Mouse (Mus musculus) heart, postnatal 0 days (tissue): ENCODE data around the gene Lzic. TPM values are rescaled to one million over a fixed set of nuclear protein-coding genes. Genes with fewer than 3 reads are reported as not detected.

Experiments used
- ATAC-seq: fragments of 200-750 bp; cut with Nextera tagmentation; 2 replicates; pipeline ENCODE4 v1.8.0; 2017; ENCODE audit warnings: low read depth, moderate number of reproducible peaks, moderate library complexity; ENCODE audit not compliant: insufficient read depth
- DNase-seq: peaks from one replicate; pipeline ENCODE4 v3.0.0-alpha.2; 2016; ENCODE audit warnings: low spot score
- H3K27ac ChIP-seq: fragments of 300-500 bp; sonication (generic); 2 replicates; pipeline ENCODE4 v1.5.1; 2014; ENCODE audit warnings: low read depth, mild to moderate bottlenecking
- H3K27me3 ChIP-seq: fragments of 300-500 bp; sonication (generic); 2 replicates; pipeline ENCODE4 v1.6.1; 2014; ENCODE audit warnings: low read length, mixed read lengths; ENCODE audit not compliant: control insufficient read depth, insufficient read depth
- H3K36me3 ChIP-seq: fragments of 300-500 bp; sonication (generic); replicated peaks from 2 replicates; pipeline ENCODE4 v1.6.1; 2014; ENCODE audit warnings: low read length, mixed read lengths; ENCODE audit not compliant: control insufficient read depth, insufficient read depth
- H3K4me1 ChIP-seq: fragments of 300-500 bp; sonication (generic); 2 replicates; pipeline ENCODE4 v1.6.1; 2014; ENCODE audit warnings: antibody characterized with exemption; ENCODE audit not compliant: control insufficient read depth, insufficient read depth
- H3K4me2 ChIP-seq: fragments of 300-500 bp; sonication (generic); 2 replicates; pipeline ENCODE4 v1.6.1; 2014; ENCODE audit warnings: low read depth, mild to moderate bottlenecking, low read length, moderate library complexity
- H3K4me3 ChIP-seq: fragments of 300-500 bp; sonication (generic); 2 replicates; pipeline ENCODE4 v1.5.1; 2014; ENCODE audit warnings: low read depth, low read length
- H3K9ac ChIP-seq: fragments of 300-500 bp; sonication (generic); replicated peaks from 2 replicates; pipeline ENCODE4 v1.6.1; 2014; ENCODE audit warnings: low read depth, low read length, mixed read lengths
- H3K9me3 ChIP-seq: fragments of 300-500 bp; sonication (generic); replicated peaks from 2 replicates; pipeline ENCODE4 v1.6.1; 2016; ENCODE audit warnings: low read length; ENCODE audit not compliant: control insufficient read depth
- CTCF ChIP-seq: IDR thresholded peaks from 2 replicates; pipeline ENCODE4 v1.5.1; 2016; ENCODE audit warnings: antibody characterized with exemption, control low read depth, low read depth
- EP300 ChIP-seq: IDR thresholded peaks from 2 replicates; pipeline ENCODE4 v1.6.1; 2016; ENCODE audit warnings: antibody characterized with exemption, low read depth
- WGBS: fragments of 180-500 bp; shearing (Covaris S2); extraction: QIAGEN DNeasy Blood & Tissue Kit; methylation state at CpG from one replicate; pipeline ENCODE4 v1.1.7; 2014; 5-methylcytosine and 5-hydroxymethylcytosine counted together
- polyA plus RNA-seq: library from polyadenylated mRNA; unstranded; fragments of >200 nt; fragmentation: Nextera tagmentation; extraction: Ambion mirVana; gene quantifications from 2 replicates; pipeline ENCODE4 v1.2.1, GENCODE M21; 2015
- total RNA-seq: library from RNA; depleted of rRNA; stranded (reverse); fragments of >200 nt; gene quantifications from 2 replicates; pipeline ENCODE4 v1.2.3, GENCODE M21; 2014; ENCODE audit warnings: low replicate concordance

Gene Lzic
- total and polyA plus RNA-seq, 2 experiments from 2014 or later: 27.2 to 33.7 TPM

DNA sequence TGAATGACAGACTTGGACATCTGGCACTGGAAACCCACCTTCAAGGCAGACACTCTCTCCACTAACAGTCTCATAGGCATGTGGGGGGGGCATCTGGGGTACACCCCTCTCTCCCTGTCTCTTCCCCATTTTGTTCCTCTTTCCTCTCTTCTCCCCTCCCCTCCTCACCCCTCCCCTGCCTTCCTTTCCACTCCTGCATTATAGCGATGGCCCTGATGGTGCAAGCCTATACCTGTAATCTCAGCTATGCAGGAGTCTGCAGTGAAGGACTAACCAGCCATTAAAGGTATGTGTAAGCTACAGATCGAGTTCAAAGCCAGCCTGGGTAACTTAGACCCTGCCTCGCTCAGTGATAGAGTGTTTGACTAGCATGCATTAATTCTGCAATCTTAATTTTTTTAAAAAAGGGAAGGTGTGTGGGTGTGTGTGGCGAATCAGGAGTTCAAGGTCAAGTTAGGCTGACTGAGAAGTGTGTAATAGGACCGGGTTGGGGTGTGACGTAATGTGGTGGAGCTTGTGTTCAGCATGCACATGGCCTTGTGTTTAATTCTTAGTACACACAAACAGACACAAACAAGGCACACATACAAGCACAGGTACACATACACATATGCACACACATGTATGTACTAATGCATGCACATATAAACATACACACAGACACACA is 22.6 kb upstream of the Lzic start:
- H3K4me3 ChIP-seq: no peak overlapping the region
- no peak for TF ChIP-seq CTCF
- no peak for TF ChIP-seq EP300
- H3K36me3 ChIP-seq: no peaks in the 10 kb centered on the region
- H3K4me2 ChIP-seq: no peak overlapping the region
- peaks cover 3% of the 10 kb centered on the region; the same call in 1 of the 2 replicates for H3K4me1 ChIP-seq
- H3K9ac ChIP-seq: no peak overlapping the region
- ATAC-seq (no peak), DNase-seq (no peak)
- no peaks in the 10 kb centered on the region for H3K27me3 ChIP-seq
- H3K27ac ChIP-seq: 0 out of 2 replicates have a peak overlapping the region, but pooled peaks have one; percentile 1
- WGBS: 70% methylated on average over 6 of the region's 6 CpGs
- H3K9me3 ChIP-seq: no peaks in the 10 kb centered on the region

DNA sequence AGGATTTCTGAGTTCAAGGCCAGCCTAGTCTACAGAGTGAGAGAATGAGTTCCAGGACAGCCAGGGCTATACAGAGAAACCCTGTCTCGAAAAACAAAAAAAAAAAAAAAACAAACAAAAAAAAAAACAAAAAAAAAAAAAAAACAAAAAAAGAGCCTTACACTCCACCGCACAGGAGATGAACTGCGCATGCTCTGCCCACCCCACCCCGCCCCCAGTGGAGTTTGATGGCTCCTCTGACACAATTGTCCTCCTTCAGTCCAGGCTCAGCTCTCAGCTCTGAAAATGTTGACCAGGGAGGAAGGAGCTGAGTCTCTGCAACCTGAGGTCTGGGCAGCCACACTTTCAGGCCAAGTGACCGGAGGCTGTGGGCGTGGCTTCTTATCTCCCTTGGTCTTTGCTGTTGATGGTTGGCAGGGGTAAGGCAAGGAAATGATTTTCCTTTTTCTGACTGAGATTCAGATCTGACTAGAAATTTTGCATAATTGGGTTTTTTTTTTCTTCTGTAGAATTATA is 21.5 kb upstream of the Lzic start:
- DNase-seq (no peak), ATAC-seq (no peak)
- Histone ChIP-seq H3K36me3 (peaks cover 6% of the 10 kb centered on the region; the same call in 1 of the 2 replicates), H3K4me1 (peaks cover 3% of the 10 kb centered on the region; the same call in 1 of the 2 replicates), H3K9me3 (no peaks in the 10 kb centered on the region), H3K4me2 (no peak overlapping the region), H3K4me3 (no peak overlapping the region), H3K27me3 (no peaks in the 10 kb centered on the region), H3K9ac (no peak overlapping the region), H3K27ac (no peak overlapping the region)
- WGBS: 64% methylated on average over 6 of the region's 6 CpGs
- TF ChIP-seq CTCF (no peak), EP300 (no peak)

DNA sequence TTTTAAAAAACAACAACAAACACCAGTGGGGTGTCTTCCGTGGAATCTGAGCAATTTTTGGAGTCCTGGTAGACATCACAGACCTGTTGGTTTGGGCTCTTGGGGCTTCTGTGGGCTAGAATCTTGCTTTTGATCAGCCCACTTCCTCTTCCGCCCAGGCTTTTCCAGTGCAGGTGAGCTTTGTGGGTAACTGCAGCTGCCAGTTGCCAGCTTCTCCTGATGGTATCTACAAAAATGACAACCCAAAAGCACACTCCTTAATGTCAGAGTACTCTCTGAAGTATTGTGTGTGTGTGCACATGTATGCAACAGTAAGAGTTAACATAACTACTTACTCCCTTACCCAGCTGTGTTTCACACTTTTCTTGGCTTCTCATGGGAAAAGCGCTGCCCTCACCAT is 15.5 kb upstream of the Lzic start:
- TF ChIP-seq EP300 (no peak), CTCF (no peak)
- H3K9ac ChIP-seq: no peak overlapping the region
- H3K9me3 ChIP-seq: no peaks in the 10 kb centered on the region
- H3K36me3 ChIP-seq: peaks cover 36% of the 10 kb centered on the region
- WGBS: 89% methylated on average over 3 of the region's 3 CpGs
- ATAC-seq (no peak), DNase-seq (no peak)
- H3K27me3 ChIP-seq: no peaks in the 10 kb centered on the region
- no peak overlapping the region for H3K4me2 ChIP-seq
- H3K4me3 ChIP-seq: no peak overlapping the region
- H3K27ac ChIP-seq: no peak overlapping the region; the same call in 1 of the 2 replicates
- H3K4me1 ChIP-seq: no peaks in the 10 kb centered on the region

DNA sequence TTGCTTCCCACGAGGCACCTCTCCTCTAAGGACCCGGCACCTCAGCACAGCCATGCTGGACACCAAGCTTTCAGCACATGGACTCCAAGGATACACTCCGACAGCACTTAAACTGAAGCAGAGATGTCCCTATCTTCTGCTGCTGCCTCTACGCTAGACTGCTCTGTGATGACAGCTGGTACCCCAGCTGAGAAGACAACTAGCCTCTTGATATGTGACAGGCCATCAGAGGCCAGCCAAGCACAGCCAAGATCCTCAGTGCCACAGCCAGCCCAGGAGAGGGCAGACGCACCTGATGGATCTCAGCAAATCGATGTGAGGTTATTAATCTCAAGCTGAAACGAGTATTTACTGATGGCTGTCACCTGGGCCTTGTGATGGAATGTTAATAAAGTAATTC is 9.9 kb upstream of the Lzic start:
- 53% methylated on average over 7 of the region's 7 CpGs for WGBS
- no peak for ATAC-seq

DNA sequence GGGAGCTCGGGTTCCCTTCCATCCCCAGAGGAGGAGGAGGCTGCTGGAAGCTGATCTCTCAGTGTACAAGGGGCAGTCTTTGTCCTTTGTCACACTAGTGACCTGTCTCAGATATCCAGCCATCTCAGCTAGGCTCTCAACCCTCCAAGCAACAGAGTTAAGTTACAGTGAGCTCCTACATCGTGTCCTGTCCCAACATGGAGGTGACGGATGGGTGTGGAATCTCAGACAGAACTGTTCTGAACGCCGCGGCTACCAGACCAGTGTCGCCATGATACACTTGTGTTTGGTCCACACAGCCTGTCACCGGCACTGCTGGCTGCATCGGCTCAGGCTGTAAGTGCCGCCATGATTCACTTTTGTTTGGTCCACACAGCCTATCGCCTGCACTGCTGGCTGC is 8.0 kb upstream of the Lzic start, which contains the start of gene Tmem274:
TSS of gene Tmem274 (plus strand) at position 301 of the 400 bp plus-strand sequence.
- ATAC-seq: no peak
- H3K27me3 ChIP-seq: no peaks in the 10 kb centered on the region
- no peaks in the 10 kb centered on the region for H3K4me1 ChIP-seq
- no peak within 1 kb of the TSS for H3K4me3 ChIP-seq
- H3K27ac ChIP-seq: no peak within 1 kb of the TSS
- 84% methylated on average over 11 of the region's 11 CpGs for WGBS
- H3K9me3 ChIP-seq: no peaks in the 10 kb centered on the region
- H3K4me2 ChIP-seq: no peak within 1 kb of the TSS
- TF ChIP-seq CTCF: no peak
- TF ChIP-seq EP300: no peak
- no peak for DNase-seq
- peaks cover 15% of the 10 kb centered on the region for H3K36me3 ChIP-seq
- no peak within 1 kb of the TSS for H3K9ac ChIP-seq

More for the DNA sequence above, 9.9 kb upstream of the Lzic start:
- no peaks in the 10 kb centered on the region for H3K9me3 ChIP-seq
- H3K27me3 ChIP-seq: no peaks in the 10 kb centered on the region
- no peak overlapping the region for H3K9ac ChIP-seq
- peaks cover 17% of the 10 kb centered on the region for H3K36me3 ChIP-seq
- H3K27ac ChIP-seq: no peak overlapping the region
- no peaks in the 10 kb centered on the region for H3K4me1 ChIP-seq
- no peak for DNase-seq
- no peak overlapping the region for H3K4me3 ChIP-seq
- H3K4me2 ChIP-seq: no peak overlapping the region
- TF ChIP-seq CTCF (no peak), EP300 (no peak)

DNA sequence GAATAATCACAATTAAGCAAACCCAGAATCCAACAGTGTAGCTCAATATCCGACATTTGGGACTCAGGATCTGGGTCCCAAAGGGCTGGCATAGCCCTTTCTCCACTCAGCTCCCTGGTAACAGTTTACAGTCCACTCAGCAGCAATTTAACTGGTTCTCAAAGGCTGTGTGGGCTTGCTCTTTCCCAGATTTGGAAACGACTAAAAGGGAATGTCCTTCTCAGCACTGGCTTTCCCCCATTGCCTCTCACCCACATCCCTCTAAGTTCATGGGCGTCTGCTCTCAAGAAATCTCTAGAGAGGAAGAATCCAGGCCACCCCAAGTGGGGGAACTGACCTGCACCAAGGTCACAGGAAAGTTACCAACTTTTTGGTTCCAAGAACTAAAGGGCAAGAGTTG is 463 bp upstream of the Lzic start:
- H3K27ac ChIP-seq: peak overlapping the region; percentile 88
- WGBS: 32% methylated on average over 3 of the region's 3 CpGs
- peak; percentile 45 for ATAC-seq

More for the DNA sequence above, 463 bp upstream of the Lzic start:
- peaks cover 14% of the 10 kb centered on the region for H3K4me1 ChIP-seq
- H3K9ac ChIP-seq: peak overlapping the region; percentile 76
- peak overlapping the region; percentile 77 for H3K4me3 ChIP-seq
- no peaks in the 10 kb centered on the region for H3K27me3 ChIP-seq
- peak; percentile 35 for DNase-seq
- peaks cover 30% of the 10 kb centered on the region for H3K36me3 ChIP-seq
- TF ChIP-seq CTCF: no peak
- no peak for TF ChIP-seq EP300
- peak overlapping the region; percentile 84 for H3K4me2 ChIP-seq
- H3K9me3 ChIP-seq: no peaks in the 10 kb centered on the region
